Mouse (Mus musculus): ENCODE data around the gene Ap3d1.
A peak's percentile ranks its signal among the peaks of the same experiment; 100 is the strongest.

Ap3d1 gene

DNA sequence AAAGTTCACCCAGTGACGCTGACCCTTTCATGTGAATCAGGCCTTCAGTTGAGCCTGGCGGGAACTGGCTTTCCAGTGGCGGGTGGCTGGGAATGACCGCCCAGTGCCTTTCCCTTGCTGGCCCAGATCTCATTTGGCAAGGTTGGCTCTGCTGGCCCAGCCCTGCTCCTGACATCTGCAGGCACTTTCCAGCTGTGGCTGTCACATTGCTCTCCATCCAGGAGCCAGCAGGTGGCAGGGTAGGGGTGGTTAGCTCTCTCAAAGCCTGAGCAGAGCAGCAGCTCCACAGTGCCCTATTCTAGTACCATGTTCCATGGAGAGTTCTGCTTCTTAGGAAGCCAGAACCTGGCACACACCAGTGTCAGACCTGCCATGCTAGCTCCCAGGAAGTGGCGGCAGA is 15.7 kb upstream of the Ap3d1 start:
- DNase-seq (ENCODE audit: low spot score), result peak; percentile 83

DNA sequence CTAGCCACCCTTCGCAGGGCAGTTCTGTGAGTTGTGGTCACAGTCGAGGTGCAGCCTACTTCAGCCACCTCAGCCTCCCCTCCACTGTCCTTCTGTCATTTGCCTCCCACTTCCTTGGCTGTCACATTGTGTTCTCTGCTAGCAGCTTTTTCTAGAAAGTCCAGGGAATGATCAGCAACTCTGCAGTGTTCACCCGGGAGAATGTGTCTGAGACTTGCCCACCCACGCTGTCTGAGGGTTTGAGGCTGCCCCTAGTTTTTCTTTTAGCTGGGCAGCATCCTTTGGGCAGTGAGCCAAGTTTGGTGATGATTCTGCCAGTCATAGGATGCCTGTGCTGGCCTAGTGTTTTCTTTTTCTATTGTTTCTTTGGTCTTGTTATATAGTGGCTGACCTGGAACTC is 14.9 kb upstream of the Ap3d1 start:
- no peak for DNase-seq (ENCODE audit: low spot score)

DNA sequence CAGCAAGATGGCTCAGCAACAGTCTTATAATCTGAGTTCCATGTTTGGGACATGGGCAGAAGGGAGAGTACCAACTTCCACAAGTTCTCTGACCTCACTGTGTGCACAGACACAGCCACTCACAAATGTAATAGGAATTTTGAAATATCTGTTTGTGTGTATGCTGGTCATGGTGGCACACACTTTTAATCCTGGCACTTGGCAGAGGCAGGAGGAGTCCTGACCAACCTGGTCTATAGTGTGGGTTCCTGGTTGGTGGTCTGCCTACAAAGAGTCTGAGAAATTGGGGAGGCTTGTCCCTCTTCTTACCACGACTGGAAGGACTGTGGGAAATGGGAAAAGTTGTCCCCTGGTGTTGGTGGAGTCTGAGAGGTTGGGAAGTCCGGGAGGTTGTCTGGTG is 14.4 kb upstream of the Ap3d1 start:
- DNase-seq (ENCODE audit: low spot score), result no peak

DNA sequence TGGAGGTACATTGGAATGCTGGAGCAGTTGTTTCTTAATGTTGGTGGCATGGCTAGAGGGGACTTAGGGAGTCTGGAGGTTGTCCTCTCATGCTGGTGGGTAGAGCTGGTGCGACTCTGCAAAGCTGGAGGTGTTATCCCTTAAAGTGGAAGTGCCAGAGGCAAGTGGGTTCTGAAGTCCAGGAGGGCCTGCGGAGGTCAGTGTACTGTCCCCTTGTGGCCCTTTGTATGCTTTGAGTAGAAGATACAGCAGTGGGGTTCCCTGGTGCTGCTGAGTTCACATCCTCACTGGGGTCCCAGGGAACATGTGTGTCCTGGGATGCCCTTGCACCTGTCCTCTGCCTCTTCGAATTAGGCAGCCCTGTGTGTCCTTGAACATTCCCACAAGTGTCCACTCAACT is 14.0 kb upstream of the Ap3d1 start:
- no peak for DNase-seq (ENCODE audit: low spot score)

DNA sequence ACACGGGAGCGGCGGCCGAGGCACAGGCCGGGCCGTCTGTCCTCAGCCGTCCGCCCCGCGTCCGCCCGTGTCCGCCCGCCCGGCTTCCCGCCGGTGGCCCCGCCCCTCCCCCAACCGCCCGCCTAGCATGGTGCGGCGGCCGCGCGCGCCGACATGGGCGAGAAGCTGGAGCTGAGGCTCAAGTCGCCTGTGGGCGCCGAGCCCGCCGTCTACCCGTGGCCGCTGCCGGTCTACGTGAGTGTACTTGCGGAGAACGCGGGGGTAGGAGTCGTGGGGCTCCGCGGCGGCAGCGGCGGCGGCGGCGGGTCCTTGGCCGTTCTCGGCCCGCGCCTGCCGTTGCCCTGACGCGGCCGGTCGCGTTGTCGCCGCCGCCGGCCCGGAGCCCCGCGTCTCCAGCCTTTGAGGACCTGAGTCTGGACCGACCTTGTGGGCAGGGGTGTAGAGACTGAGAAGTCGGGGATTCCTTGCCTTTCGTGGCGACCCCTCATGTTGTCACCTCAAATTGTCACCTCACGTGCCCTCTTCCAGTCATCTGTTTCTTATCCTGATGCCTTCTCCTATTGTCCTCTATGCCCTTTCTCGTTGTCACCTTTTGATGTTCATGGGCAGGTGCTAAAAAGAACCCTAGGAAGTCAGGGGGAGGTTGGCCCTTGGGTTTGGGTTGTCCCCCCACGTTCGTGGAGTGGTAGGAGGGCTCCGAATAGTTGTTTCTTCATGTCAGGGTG is 13.4 kb upstream of the Ap3d1 start:
- no peak for DNase-seq (ENCODE audit: low spot score)

DNA sequence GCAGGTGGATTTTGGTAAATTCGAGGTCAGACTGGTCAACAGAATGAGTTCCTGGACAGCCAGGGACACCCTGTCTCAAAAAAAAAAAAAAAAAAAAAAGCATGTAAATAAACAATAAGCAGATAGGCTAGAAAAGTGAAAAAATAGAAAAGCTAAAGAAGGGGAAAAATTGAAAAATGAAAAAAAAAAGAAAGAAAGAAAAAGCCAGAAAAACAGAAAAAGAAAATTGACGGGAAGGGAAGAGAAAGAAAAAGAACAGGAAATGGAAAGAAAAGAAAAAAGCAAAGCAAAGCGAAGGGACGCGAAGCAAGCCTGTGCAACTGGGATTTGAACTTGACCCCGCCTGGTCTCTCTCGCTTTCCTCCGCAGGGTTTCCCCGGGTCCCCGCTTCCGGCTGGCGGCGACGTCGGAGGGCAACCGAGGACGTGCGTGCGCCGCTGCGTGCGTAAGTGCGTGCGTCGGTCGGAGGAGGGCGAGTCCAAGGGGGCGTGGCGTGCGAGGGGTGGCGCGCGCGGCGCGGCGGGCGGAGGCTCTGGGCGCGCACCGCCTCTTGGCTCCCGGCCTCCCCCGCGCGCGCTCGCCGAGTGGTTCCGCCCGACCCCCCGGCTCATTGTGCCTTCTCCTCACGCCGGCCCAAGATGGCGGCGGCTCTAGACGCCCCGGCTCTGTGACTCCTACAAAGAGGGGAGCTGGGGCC is 12.7 kb upstream of the Ap3d1 start, which contains the start of gene Dot1l:
TSS of gene Dot1l (plus strand) at position 613 of the 697 bp plus-strand sequence.
- DNase-seq (ENCODE audit: low spot score), result peak; percentile 97

DNA sequence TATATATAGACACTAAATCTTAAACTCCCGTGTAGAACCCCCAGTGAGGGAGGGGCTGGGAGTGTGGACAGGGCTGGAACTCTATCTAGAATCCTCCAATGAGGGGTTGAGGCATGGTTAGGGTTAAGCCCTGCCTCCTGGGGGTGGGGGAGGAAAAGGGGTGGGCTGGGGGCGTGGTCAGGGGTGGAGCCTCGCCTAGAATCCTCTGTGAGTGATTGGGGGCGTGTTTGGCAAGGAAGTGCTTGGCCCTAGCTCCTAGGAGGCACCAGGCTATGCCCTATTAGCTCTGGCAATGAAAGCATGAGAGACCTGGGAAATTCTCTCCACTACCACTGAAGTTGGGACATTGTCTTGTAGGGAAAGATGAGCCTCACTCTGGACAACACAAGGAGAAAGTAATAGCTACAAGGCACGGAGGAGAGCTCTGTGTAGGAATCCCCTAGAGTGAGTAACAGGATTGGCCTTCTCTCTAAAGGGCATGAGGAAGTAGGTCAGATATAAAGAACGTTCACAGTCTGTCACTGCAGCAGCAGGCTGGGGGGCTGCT is 10.1 kb upstream of the Ap3d1 start:
- peak; percentile 77 for DNase-seq (ENCODE audit: low spot score)

DNA sequence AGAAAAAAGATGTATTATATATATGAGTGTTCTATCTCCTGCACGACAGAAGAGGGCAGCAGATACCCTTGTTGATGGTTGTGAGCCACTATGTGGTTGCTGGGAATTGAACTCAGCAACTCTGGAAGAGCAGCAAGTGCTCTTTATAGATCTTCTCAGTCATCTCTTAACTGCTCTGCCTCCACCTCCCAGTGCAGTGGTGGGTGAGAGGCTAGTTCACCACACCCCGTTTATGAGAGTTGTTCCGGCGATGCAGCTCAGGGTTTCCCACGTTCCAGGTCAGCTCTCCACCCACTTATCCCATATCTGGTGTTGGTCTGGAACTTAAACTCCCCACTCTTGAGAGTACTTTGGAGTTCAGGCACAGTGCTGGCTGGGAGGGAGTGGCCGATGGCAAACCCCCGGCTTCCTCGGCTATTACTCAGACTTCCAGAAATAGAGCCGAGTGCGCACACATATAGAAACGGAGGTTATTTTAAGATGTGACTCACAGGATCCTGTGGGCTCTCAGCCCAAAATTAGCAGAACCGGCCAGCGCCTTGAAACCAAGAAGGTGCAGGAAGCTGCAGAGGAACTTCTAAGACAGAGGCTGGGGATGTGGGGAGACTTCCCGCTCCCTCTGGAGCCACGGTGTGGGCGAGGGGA is 9.2 kb upstream of the Ap3d1 start:
- peak; percentile 84 for DNase-seq (ENCODE audit: low spot score)

DNA sequence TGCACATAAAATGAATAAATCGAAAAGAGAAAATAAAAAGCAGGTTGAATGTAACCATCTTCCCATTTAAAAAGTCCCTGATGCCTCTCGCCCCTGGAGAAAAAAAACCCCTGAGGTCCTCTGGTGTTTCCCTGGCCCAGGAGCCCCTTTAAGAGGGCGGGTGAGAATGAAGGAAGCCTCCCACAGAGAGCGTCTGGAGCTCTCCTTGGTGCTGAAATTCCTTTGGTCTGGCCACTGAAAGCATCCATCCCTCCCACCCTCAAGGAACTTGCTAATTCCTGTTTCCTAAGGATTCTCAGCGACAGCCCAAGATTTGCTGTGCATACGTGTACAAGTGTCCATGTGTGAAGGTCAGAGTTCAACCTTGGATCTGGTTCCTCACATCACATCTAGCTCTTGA is 6.5 kb upstream of the Ap3d1 start:
- DNase-seq (ENCODE audit: low spot score), result peak; percentile 51

DNA sequence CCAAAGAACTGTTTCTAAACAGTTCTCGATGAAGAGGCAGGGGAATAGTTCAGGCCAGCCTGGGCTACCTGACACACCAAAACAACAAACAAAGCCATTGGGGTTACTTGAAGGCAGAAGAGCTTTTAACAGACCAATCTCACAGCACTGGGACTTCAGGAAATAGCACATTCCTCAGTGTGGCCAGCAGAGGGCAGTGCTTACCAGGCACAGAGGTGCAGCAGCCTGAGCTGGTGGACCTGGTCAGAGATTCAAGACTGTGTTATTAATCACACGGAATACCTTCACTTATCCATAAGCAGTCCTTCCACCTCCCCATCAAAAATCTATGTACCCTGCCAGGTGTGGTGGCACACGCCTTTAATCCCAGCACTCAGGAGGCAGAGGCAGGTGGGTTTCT is 5.3 kb upstream of the Ap3d1 start:
- DNase-seq (ENCODE audit: low spot score), result peak; percentile 82

DNA sequence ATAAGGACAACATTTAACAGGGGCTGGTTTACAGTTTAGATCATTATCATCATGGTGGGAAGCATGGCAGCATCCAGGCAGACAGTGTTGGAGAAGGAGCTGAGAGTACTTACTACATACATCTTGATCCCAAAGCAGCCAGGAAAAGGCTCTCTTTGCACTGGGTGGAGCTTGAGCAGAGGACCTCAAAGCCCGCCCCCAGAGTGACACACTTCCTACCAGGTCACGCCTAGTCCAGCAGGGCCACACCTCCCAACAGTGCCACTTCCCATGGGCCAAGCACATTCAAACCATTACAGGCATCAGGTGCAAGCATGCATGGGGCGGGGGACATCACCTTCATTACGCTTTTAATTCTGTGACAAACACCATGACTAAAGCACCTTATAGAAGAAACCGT is 2.2 kb upstream of the Ap3d1 start:
- DNase-seq (ENCODE audit: low spot score), result peak; percentile 80

DNA sequence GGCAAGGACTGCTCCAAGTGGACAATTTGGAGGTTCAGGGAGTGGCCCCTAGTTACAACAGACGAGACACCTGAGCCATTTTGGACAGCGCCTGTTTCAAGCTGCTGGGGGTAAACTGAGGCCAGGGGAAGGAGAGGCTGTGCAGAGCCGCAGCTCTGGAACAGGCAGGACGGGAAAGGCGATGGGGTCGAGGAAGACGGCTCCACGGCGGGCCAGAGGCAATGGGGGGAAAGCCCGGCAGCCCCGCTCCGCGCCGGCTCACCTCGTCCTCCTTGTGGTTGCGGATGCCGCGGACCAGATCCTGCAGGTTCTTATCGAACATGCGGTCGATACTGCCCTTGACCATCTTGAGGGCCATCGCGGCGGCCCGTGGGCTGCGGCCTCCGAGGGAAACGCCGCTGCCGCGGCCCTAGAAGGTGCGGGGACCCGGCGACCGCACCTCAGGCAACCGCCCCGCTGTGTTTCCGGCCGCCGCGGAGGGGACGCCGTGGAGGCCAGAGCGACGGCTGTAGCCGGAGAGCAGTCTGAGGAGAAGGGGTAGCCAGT is 357 bp downstream of the Ap3d1 start:
- DNase-seq (ENCODE audit: low spot score), result no peak

DNA sequence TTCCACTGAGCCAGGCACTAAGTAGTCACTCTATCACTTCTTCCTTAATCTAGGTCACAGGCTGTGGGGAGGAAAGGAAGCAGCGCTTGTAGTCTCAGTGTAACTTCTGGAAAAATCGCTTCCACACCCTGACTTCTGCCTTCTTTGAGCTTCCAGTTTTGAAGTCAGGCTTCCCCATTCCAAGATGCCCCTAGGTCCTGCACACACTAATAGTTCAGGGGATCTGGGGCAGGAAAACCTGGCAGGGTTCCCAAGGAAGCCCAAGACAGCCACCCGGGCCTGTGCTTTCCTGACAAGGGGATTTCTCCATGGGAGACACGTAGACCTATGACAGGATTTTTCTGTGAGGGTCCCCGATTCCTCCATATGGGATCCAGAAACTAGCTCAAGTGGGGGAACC is 918 bp downstream of the Ap3d1 start:
- DNase-seq (ENCODE audit: low spot score), result peak; percentile 21

DNA sequence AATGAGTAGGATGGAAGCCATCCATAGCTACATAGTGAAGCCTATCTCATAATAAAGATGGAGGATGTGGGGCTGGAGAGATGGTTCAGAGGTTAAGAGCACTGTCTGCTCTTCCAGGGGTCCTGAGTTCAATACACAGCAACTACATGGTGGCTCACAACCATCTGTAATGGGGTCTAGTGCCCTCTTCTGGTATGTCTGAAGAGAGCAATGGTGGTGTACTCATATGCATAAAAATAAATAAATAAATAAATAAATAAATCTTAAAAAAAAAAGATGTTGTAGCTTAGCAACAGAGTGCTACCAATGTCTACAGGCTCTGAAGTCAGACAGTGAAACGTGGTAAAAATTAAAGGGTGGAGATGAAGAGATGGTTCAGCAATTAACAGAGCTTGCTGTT is 3.4 kb downstream of the Ap3d1 start:
- DNase-seq (ENCODE audit: low spot score), result no peak

DNA sequence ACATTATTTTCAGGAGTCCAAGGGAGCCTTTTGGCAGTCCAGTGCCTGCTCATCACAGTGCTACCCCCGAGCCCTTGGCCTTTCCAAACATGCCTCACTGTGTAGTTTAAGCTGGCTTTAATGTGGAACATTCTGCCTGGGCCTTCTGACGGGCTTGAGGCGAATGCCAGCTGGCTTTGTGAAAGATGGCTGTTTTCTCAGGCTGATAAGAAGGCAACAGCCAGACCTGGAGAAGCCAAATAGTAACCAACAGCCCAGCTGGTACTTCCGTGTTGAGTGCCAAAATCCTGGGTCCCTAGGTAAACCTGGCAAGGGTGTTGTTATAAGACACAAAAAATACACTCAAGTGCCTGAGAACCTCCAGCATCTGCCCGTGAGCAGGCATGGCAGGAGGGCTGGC is 5.3 kb downstream of the Ap3d1 start:
- no peak for DNase-seq (ENCODE audit: low spot score)

DNA sequence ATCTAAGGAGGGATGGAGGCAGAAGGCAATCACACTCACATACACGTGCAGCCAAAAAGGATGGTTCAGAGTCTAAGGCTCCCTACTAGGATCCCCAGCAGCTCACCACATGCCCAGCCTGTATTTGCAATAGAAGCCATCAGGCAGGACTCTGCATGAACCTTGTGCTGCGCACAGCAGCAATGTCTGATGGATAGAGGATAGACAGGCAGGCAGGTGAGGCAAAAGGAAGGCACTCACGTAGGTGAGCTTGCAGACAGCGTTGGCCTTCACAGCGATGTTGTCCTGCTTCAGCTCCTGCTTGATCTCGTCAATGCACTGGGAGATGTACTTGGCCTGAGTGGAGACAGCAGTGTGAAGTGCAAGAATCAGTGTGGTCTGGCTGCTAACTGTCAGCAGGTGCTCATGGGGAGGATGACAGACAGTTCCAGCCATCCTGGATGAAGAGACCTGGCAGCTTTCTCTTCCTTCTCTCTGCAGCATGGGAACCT is 9.4 kb downstream of the Ap3d1 start:
- no peak for DNase-seq (ENCODE audit: low spot score)

DNA sequence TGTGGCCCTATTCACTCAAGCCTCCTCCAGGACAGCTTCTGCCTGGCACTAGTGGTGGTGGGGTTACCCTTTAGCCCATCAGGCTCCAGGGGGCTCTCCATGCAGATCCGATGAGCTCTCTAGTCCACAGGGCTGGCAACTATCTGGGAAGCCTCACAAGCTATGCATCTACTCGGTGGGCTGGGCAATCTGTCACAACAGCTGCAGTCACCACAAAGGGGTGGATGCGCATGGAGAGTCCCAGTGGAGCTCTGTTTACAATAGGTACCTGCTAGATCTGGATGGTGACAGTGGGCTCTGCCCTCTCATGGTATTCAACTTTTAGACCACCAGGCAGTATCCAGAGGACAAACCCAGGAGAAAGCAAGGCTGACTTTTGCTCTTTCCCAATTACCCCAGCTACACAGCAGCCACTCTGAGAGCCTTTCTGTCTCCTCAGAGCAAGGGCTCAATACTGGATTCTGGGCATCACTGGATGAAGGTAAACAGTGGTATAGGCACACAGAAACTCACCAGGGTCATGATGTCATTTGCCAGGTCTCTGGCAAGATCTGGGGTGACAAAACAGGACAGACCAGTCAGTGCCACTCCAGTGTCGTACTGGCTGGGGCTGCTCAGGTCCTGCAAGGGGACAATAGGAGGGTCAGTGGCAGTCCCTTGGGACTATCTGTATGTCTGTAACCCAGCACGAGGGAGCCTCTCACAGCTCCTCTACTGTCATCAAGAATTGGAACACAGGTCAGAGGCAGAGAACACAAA is 14.5 kb downstream of the Ap3d1 start:
- no peak for DNase-seq (ENCODE audit: low spot score)

DNA sequence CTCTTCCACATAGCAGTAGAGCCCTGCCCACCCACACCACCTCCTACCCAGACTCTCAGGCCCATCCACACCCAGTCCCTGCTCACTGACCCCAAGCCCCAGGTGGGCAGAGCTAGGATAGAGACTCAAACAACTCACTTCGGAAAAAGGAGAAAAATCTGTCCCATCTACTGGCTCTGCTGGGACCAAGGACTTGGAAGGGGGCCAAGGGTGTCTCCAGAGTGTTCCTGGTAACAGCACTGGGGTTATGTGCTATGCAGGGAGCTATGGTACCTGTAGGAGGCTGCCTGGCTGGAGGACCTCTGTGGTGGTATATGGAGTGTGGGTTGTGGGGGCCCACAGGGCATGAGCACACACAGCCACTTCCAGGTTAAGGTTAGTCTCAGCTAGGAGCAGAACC is 24.8 kb downstream of the Ap3d1 start:
- no peak for DNase-seq (ENCODE audit: low spot score)

DNA sequence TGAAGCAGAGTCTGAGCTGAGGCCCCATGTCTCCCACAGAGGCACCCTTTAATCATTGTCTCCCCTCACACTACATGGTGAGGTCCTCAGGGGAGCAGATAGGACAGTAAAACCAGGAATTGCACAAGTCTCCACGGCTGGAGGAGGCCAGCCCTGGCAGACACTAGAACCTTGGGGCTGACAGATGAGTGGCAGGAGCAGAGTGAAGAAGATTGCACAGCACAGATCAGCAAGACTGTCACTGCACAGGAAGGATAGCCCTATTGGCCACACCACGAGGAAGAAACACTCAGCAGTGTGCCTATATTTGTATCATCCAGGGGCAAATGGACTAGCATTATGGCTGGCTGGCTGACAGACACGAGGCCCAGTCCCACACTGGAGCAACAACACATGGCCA is 31.2 kb downstream of the Ap3d1 start:
- no peak for DNase-seq (ENCODE audit: low spot score)

DNA sequence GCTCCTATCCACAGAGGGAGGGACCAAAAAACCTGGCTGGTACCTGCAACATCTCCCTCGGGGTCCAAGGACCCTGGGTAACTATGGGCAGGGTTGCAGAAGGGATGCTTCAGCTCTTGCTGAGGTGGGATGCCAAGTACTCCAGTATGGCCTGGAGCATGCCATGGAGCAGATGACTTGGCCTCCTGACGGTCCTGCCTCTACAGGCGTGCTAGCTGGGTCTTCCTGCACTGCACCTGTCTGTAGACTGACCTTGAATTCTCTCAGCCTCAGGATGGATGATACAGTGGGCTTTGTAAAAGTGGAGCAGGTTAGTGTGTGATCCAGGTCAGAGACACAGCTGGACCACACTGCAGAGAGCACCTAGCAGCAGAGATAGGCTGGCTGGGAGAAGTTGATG is 36.6 kb downstream of the Ap3d1 start:
- no peak for DNase-seq (ENCODE audit: low spot score)

DNA sequence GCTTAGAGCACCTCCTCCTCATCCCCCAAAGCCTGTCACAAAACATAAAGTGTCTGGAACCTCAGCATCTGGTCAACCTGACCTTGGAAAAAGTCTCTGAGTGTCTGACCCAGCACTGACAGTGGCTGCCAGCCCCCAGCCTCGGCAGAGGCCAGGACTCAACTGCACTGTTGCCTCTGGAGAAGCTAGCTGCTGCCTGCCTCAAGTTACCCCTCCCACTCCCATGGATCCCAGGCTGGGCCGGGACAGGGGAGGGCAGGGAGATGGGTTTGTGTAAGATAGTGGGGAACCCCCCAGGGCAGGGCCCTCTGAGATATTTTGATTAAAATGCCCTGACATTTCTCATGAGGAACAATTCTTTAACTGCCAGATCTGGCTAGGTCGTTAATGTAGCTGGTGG is 37.0 kb downstream of the Ap3d1 start:
- no peak for DNase-seq (ENCODE audit: low spot score)

DNA sequence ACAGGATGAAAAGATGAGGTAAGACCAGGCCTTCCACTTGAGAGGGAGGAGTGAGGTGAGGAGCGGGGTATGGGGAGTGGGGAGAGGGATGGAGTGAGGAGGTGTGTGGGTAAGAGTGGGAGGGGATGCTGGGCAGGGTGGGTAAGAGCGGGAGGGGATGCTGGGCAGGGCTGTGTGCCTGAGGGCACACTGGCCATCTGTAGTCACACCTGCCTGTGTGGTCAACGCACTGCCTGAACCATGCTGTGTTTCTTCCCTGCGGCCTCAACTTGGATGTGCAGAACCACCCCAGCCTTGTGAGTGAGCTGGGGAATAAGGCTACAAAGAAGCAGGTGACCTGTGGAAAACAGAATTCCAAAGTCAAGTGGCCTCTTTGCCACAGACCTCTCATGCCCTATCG is 37.6 kb downstream of the Ap3d1 start:
- DNase-seq (ENCODE audit: low spot score), result no peak
